Mouse (Mus musculus) kidney, embryonic 14.5 days (tissue): ENCODE measurements around the gene Pcgf1. TPM values are rescaled to one million over a fixed set of nuclear protein-coding genes. Genes with fewer than 3 reads are reported as not detected.

Experiments
- ATAC-seq: fragments of 200-750 bp; cut with Nextera tagmentation; 2 replicates; pipeline ENCODE4 v1.8.0; 2017; ENCODE audit warnings: moderate number of reproducible peaks, mild to moderate bottlenecking, moderate TSS enrichment, moderate library complexity; ENCODE audit not compliant: low FRiP score, low TSS enrichment
- H3K27ac ChIP-seq: fragments of 300-500 bp; sonication (generic); 2 replicates; pipeline ENCODE4 v1.5.1; 2014; ENCODE audit warnings: low read depth, mild to moderate bottlenecking, low read length, moderate library complexity, mixed read lengths
- H3K27me3 ChIP-seq: fragments of 300-500 bp; sonication (generic); 2 replicates; pipeline ENCODE4 v1.6.1; 2014; ENCODE audit warnings: mild to moderate bottlenecking, low read length; ENCODE audit not compliant: control insufficient read depth, insufficient read depth
- H3K36me3 ChIP-seq: fragments of 300-500 bp; sonication (generic); 2 replicates; pipeline ENCODE4 v1.6.1; 2014; ENCODE audit warnings: low read length, mixed read lengths; ENCODE audit not compliant: control insufficient read depth, insufficient read depth
- H3K4me1 ChIP-seq: fragments of 300-500 bp; sonication (generic); 2 replicates; pipeline ENCODE4 v1.6.1; 2014; ENCODE audit warnings: low read length, mixed read lengths; ENCODE audit not compliant: control insufficient read depth, insufficient read depth
- H3K4me2 ChIP-seq: fragments of 300-500 bp; sonication (generic); replicated peaks from 2 replicates; pipeline ENCODE4 v1.6.1; 2014; ENCODE audit warnings: low read depth, mild to moderate bottlenecking, low read length
- H3K4me3 ChIP-seq: fragments of 300-500 bp; sonication (generic); 2 replicates; pipeline ENCODE4 v1.5.1; 2014; ENCODE audit warnings: mild to moderate bottlenecking, low read length
- H3K9ac ChIP-seq: fragments of 300-500 bp; sonication (generic); 2 replicates; pipeline ENCODE4 v1.6.1; 2014; ENCODE audit warnings: low read depth, mild to moderate bottlenecking, low read length, moderate library complexity
- H3K9me3 ChIP-seq: fragments of 300-500 bp; sonication (generic); 2 replicates; pipeline ENCODE4 v1.6.1; 2016; ENCODE audit warnings: low read length; ENCODE audit not compliant: control insufficient read depth
- WGBS: fragments of 180-500 bp; shearing (Covaris S2); extraction: QIAGEN DNeasy Blood & Tissue Kit; methylation state at CpG from one replicate; pipeline ENCODE4 v1.1.7; 2014; 5-methylcytosine and 5-hydroxymethylcytosine counted together
- polyA plus RNA-seq: library from polyadenylated mRNA; unstranded; fragments of >200 nt; fragmentation: Nextera tagmentation; extraction: Ambion mirVana; gene quantifications from 2 replicates; pipeline ENCODE4 v1.2.1, GENCODE M21; 2014

The Pcgf1 gene
- polyA plus RNA-seq, 1 experiment from 2014 or later = 36.7 TPM

DNA sequence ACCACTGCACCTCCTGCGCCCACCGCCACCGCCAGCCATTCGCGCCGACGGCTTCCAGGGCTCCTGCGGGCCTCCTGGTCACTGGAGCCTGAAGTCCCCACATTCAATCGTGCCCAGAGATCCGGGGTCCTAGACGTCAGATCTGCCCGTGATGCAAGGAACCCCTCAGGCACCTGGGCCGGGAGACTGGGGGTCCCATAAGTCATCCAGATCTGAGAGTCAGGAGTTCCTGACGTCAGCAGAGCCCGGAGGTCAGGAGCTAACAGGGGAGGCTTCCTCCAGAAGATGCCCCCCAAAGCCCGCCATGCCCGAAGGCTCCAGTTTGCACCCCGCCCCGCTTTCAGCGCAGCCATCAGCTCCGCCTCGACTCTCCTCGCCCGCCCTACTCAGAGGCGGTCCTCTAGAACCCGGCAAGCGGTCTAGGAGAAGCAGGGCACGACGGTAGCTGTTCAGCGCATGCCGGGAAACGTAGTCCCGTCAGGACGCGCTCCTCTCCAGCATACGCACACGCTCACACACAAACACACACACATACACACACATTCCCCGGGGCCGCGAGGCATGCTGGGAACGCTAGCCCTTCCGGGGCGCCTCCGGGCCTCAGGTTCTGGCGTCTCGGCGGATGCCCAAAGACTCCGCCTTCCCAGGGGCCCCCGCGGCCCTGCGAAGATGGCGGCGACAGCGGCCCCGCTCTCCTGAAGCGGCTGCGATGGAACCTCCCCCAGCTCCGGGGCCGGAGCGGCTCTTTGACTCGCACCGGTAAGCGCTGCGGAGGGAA is 23.4 kb upstream of the Pcgf1 start, which contains the start of gene Aup1:
TSS of gene Aup1 (plus strand) at position 448 of the 778 bp plus-strand sequence.
- H3K36me3 ChIP-seq = peaks cover 43% of the 10 kb centered on the region
- peak within 1 kb of the TSS; percentile 95 for H3K4me2 ChIP-seq
- WGBS = 1% methylated on average over 50 of the region's 64 CpGs
- peak within 1 kb of the TSS; percentile 70 for H3K4me3 ChIP-seq
- H3K4me1 ChIP-seq = peaks cover 20% of the 10 kb centered on the region
- peak within 1 kb of the TSS; percentile 79 for H3K27ac ChIP-seq
- no peaks in the 10 kb centered on the region for H3K27me3 ChIP-seq
- H3K9me3 ChIP-seq = no peaks in the 10 kb centered on the region
- peak within 1 kb of the TSS; percentile 91 for H3K9ac ChIP-seq
- ATAC-seq = peak; percentile 96

DNA sequence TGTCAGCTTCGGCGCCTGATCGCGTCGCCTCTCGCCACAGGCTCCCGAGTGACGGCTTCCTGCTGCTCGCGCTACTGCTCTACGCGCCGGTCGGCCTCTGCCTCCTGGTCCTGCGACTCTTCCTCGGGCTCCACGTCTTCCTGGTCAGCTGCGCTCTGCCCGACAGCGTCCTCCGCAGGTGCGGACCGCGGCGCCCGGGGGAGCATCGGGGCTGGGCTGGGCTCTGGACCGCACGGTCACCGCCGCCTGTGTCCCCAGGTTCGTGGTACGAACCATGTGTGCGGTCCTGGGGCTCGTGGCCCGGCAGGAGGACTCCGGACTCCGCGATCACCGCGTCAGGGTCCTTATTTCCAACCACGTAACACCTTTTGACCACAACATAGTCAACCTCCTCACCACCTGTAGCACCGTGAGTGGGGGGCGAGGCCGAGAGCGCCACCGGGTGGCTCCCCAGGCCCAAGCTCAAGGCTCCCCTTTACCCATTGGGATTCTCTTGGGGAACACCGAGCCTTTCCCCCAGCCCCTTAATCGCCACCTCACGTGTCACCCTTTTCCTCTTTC is 22.7 kb upstream of the Pcgf1 start, which contains the start of gene Htra2:
TSS of gene Htra2 (minus strand) at position 403 of the 561 bp plus-strand sequence.
- Histone ChIP-seq H3K9me3 (no peaks in the 10 kb centered on the region), H3K4me2 (peak within 1 kb of the TSS; percentile 95), H3K9ac (peak within 1 kb of the TSS; percentile 91), H3K27me3 (no peaks in the 10 kb centered on the region), H3K36me3 (peaks cover 41% of the 10 kb centered on the region), H3K27ac (peak within 1 kb of the TSS; percentile 79), H3K4me1 (peaks cover 20% of the 10 kb centered on the region), H3K4me3 (peak within 1 kb of the TSS; percentile 70)
- under 1% methylated on average over 50 of the region's 50 CpGs for whole genome bisulfite sequencing
- 0 out of 2 replicates have a peak, but pooled peaks have one; percentile 3 for ATAC-seq

GRCm38 (mm10) chr6:83057790-83058189 is 19.9 kb upstream of the Pcgf1 start, which contains the start of gene Dqx1:
TSS of gene Dqx1 (plus strand) at chr6:83057844.
- 54% methylated on average over 3 of the region's 3 CpGs for WGBS
- peaks cover 15% of the 10 kb centered on the region for H3K4me1 ChIP-seq
- no peak for ATAC-seq
- peaks cover 16% of the 10 kb centered on the region for H3K27me3 ChIP-seq
- H3K36me3 ChIP-seq = peaks cover 18% of the 10 kb centered on the region
- no peak within 1 kb of the TSS for H3K4me2 ChIP-seq
- H3K4me3 ChIP-seq = no peak within 1 kb of the TSS
- no peaks in the 10 kb centered on the region for H3K9me3 ChIP-seq
- no peak within 1 kb of the TSS; the same call in 1 of the 2 replicates for H3K9ac ChIP-seq
- H3K27ac ChIP-seq = no peak within 1 kb of the TSS

- peaks cover 18% of the 10 kb centered on the region for H3K36me3 ChIP-seq
- no peak for ATAC-seq
- no peak overlapping the region for H3K4me3 ChIP-seq
- no peak overlapping the region for H3K4me2 ChIP-seq
- no peaks in the 10 kb centered on the region for H3K9me3 ChIP-seq
- no peak overlapping the region for H3K27ac ChIP-seq
- H3K9ac ChIP-seq = no peak overlapping the region
- WGBS = 75% methylated on average over 2 of the region's 2 CpGs
- H3K27me3 ChIP-seq = peaks cover 25% of the 10 kb centered on the region
- H3K4me1 ChIP-seq = peaks cover 9% of the 10 kb centered on the region
Measured at GRCm38 (mm10) chr6:83058725-83059124, 18.9 kb upstream of the Pcgf1 start.

DNA sequence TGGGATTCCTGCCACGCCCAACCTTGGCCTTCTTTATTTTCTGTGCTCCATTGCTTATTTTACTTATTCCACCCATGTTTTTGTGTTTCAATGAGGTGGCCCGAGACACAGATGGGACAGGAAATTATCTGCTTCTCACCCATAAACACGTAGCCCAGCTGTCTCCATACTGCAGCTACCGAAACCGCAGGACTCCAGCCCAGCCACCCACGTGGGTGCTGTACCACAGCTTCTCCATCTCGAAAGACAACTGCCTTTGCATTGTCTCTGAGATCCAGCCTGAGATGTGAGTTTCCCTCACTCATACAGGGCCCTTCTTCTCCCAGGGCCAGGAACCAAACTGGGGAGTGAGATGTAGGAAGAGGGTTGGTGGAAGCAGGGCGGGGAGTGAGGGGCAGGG is 11.7 kb upstream of the Pcgf1 start:
- H3K9ac ChIP-seq = no peak overlapping the region
- ATAC-seq = no peak
- 56% methylated on average over 8 of the region's 8 CpGs for WGBS

DNA sequence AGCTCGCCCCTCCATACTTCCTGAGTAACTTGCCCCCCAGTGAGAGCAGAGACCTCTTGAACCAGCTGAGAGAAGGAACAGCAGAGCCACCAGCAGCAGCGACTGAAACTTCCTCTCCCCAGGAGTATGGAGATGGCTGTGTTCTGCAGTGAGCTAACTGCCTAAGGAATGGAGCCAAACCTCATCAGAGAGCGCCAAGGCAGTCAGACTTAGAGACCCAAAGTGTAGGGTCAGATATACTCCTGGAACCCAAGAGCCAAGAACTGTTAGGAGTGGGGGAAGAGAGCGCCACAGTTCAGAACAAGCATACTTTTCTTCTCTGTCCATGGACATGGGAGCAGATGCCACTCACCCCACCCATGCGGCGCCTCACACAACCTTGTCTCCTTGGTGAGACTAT is 11.2 kb upstream of the Pcgf1 start:
- no peaks in the 10 kb centered on the region for H3K9me3 ChIP-seq
- H3K4me3 ChIP-seq = no peak overlapping the region
- H3K4me2 ChIP-seq = no peak overlapping the region
- peaks cover 95% of the 10 kb centered on the region for H3K27me3 ChIP-seq
- 45% methylated on average over 6 of the region's 6 CpGs for WGBS
- no peak overlapping the region for H3K9ac ChIP-seq
- H3K4me1 ChIP-seq = peaks cover 14% of the 10 kb centered on the region
- no peak overlapping the region for H3K27ac ChIP-seq
- H3K36me3 ChIP-seq = no peaks in the 10 kb centered on the region
- no peak for ATAC-seq

More for the DNA sequence above, 11.7 kb upstream of the Pcgf1 start:
- no peak overlapping the region for H3K4me2 ChIP-seq
- H3K4me3 ChIP-seq = no peak overlapping the region
- H3K9me3 ChIP-seq = no peaks in the 10 kb centered on the region
- H3K27me3 ChIP-seq = peaks cover 94% of the 10 kb centered on the region
- H3K4me1 ChIP-seq = peaks cover 11% of the 10 kb centered on the region
- H3K36me3 ChIP-seq = no peaks in the 10 kb centered on the region
- H3K27ac ChIP-seq = no peak overlapping the region

DNA sequence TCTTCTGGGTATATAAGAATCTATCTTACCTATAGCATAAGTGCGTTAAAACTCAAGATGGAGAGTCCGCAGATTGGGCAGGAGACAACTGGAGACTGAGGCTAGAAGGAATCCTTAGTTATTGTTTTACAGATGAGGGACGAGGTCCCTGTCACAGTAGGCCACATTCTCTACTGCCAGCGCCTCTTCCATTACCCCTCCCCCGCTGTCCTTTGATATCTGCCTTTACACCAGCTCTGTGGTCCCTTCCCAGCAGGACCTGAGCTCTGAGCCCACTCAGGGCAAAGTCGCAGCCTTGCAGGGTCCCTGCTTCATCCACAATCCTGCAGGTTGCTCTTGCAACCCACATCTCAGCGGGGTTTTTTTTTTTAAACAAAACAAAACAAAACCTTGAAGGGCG is 9.4 kb upstream of the Pcgf1 start:
- H3K4me1 ChIP-seq = peaks cover 14% of the 10 kb centered on the region
- no peaks in the 10 kb centered on the region for H3K36me3 ChIP-seq
- H3K9ac ChIP-seq = 0 out of 2 replicates have a peak overlapping the region, but pooled peaks have one; percentile 18
- peak overlapping the region; percentile 33; the same call in 1 of the 2 replicates for H3K4me3 ChIP-seq
- H3K9me3 ChIP-seq = no peaks in the 10 kb centered on the region
- H3K27me3 ChIP-seq = peaks cover 95% of the 10 kb centered on the region
- no peak for ATAC-seq
- no peak overlapping the region for H3K27ac ChIP-seq
- 5% methylated on average over 8 of the region's 8 CpGs for WGBS
- peak overlapping the region; percentile 43; the same call in 1 of the 2 replicates for H3K4me2 ChIP-seq

GRCm38 (mm10) chr6:83068706-83069487 is 8.8 kb upstream of the Pcgf1 start:
- Histone ChIP-seq H3K4me1 (peaks cover 14% of the 10 kb centered on the region), H3K9ac (peak overlapping the region; percentile 18; the same call in 1 of the 2 replicates)

More at GRCm38 (mm10) chr6:83068706-83069487, 8.8 kb upstream of the Pcgf1 start:
- Histone ChIP-seq H3K4me2 (peak overlapping the region; percentile 43), H3K9me3 (no peaks in the 10 kb centered on the region), H3K27ac (no peak overlapping the region), H3K4me3 (peak overlapping the region; percentile 33), H3K27me3 (peaks cover 93% of the 10 kb centered on the region), H3K36me3 (no peaks in the 10 kb centered on the region)
- WGBS = under 1% methylated on average over 78 of the region's 81 CpGs
- ATAC-seq = no peak
